In genomic region chr13:60497714-60498400, GRCm38 (mm10) we compare ENCODE assay signal across 9 mouse cellular contexts.
A peak's percentile ranks its signal among the peaks of the same experiment; 100 is the strongest.
DNase-seq lines count a peak whose midpoint lies in the region; ATAC-seq and TF ChIP-seq lines count a peak whose summit lies in the region.
"Had no signal": no experiment of that assay in that cellular context is flagged by ENCODE, and none has a peak within 500 bp of the region (broad histone marks: within the 10 kb centered on the region; RNA-seq: fewer than 3 reads in every experiment).

No protein-coding gene starts in this region.

- H3K9ac ChIP-seq in kidney, embryonic 14.5 days (ENCODE audit: low read depth, low read length) = 0 out of 2 replicates have a peak overlapping the region, but pooled peaks have one; percentile 2
- no peak overlapping the region for H3K9ac ChIP-seq in liver, embryonic 16.5 days (ENCODE audit: low read depth, low read length)

- no peaks in the 10 kb centered on the region for H3K36me3 ChIP-seq in kidney, embryonic 14.5 days (ENCODE audit: control insufficient read depth, insufficient read depth, low read length)
- H3K36me3 ChIP-seq in liver, embryonic 16.5 days (ENCODE audit: control insufficient read depth, insufficient read depth) = no peaks in the 10 kb centered on the region

- no peaks in the 10 kb centered on the region for H3K9me3 ChIP-seq in kidney, embryonic 14.5 days (ENCODE audit: control insufficient read depth, low read length)
- H3K9me3 ChIP-seq in liver, embryonic 16.5 days (replicated peaks; ENCODE audit: control insufficient read depth, low read length) = no peaks in the 10 kb centered on the region

- 25% methylated on average over 18 of the region's 18 CpGs for whole genome bisulfite sequencing in kidney, embryonic 14.5 days
- 50% methylated on average over 18 of the region's 18 CpGs for WGBS in liver, embryonic 16.5 days (ENCODE audit: insufficient replicate concordance)
- WGBS in cerebellum, adult 2 months = 32% methylated on average over 18 of the region's 18 CpGs

- intact Hi-C loops in gastrocnemius, adult 2 months (cut with DNase I) = no loop called here

- no peak for TF ChIP-seq POLR2A in cerebellum, adult 2 months (IDR thresholded peaks at IDR 0.05; ENCODE audit: borderline replicate concordance, insufficient read depth, low read length)

- H3K4me2 ChIP-seq in kidney, embryonic 14.5 days (replicated peaks; ENCODE audit: low read depth, low read length) = no peak overlapping the region; the same call in 1 of the 2 replicates
- H3K4me2 ChIP-seq in liver, embryonic 16.5 days (ENCODE audit: low read depth, low read length) = peak overlapping the region; percentile 41

- peak; percentile 64 for DNase-seq in gastrocnemius, adult 2 months
- no peak for DNase-seq in gastrocnemius, postnatal 25 days
- DNase-seq in embryo, embryonic 10.5 days (ENCODE audit: low spot score) = peak; percentile 83
- DNase-seq in left cerebral cortex, adult 9 months (ENCODE audit: low spot score in 2 of 2) = no peak
- no peak for DNase-seq in cerebellum, adult 2 months
- DNase-seq in lung, postnatal 14 days = no peak
- DNase-seq: lung, postnatal 10 days had no signal

- peak; percentile 75 for ATAC-seq in kidney, embryonic 14.5 days (ENCODE audit: low FRiP score, low TSS enrichment)
- peak; percentile 94 for ATAC-seq in liver, embryonic 16.5 days (ENCODE audit: low read depth)

- H3K4me1 ChIP-seq in kidney, embryonic 14.5 days (ENCODE audit: control insufficient read depth, insufficient read depth, low read length) = peaks cover 7% of the 10 kb centered on the region
- no peaks in the 10 kb centered on the region for H3K4me1 ChIP-seq in liver, embryonic 16.5 days (ENCODE audit: control insufficient read depth, low read depth, low read length)
- no peaks in the 10 kb centered on the region for H3K4me1 ChIP-seq in cerebellum, adult 2 months (ENCODE audit: control insufficient read depth, insufficient read depth, low read length)

- H3K4me3 ChIP-seq in gastrocnemius, adult 2 months = peak overlapping the region; percentile 17
- H3K4me3 ChIP-seq in kidney, embryonic 14.5 days (ENCODE audit: low read length) = no peak overlapping the region
- H3K4me3 ChIP-seq in liver, embryonic 16.5 days (ENCODE audit: low read depth, low read length) = no peak overlapping the region
- no peak overlapping the region for H3K4me3 ChIP-seq in cerebellum, adult 2 months (replicated peaks; ENCODE audit: insufficient read depth, low read depth, low read length)

- H3K27ac ChIP-seq in gastrocnemius, adult 2 months = peak overlapping the region; percentile 68
- H3K27ac ChIP-seq in kidney, embryonic 14.5 days (ENCODE audit: low read depth, low read length) = 0 out of 2 replicates have a peak overlapping the region, but pooled peaks have one; percentile 42
- peak overlapping the region; percentile 25; the same call in 1 of the 2 replicates for H3K27ac ChIP-seq in liver, embryonic 16.5 days (ENCODE audit: low read length)
- H3K27ac ChIP-seq in cerebellum, adult 2 months (ENCODE audit: insufficient read depth, low read length) = no peak overlapping the region

- no peaks in the 10 kb centered on the region for H3K27me3 ChIP-seq in kidney, embryonic 14.5 days (ENCODE audit: control insufficient read depth, insufficient read depth, low read length)
- no peaks in the 10 kb centered on the region for H3K27me3 ChIP-seq in liver, embryonic 16.5 days (ENCODE audit: control insufficient read depth, insufficient read depth, low read depth, low read length)
- H3K27me3 ChIP-seq in cerebellum, adult 2 months (ENCODE audit: control insufficient read depth, insufficient read depth, low read length) = no peaks in the 10 kb centered on the region

- TF ChIP-seq CTCF in gastrocnemius, adult 2 months (IDR thresholded peaks at IDR 0.05) = no peak
- TF ChIP-seq CTCF in cerebellum, adult 2 months (IDR thresholded peaks at IDR 0.05; ENCODE audit: borderline replicate concordance, insufficient read depth, low read depth, low read length) = no peak

Comparison
In these comparisons a context has a peak if more than half of its experiments do, and no peak if none do; other contexts are left out.
1. DNase-seq: peak in gastrocnemius, adult 2 months (single experiment) and embryo, embryonic 10.5 days (single experiment); none in gastrocnemius, postnatal 25 days (single experiment), left cerebral cortex, adult 9 months (0 of 2), cerebellum, adult 2 months (0 of 2) and lung, postnatal 14 days (single experiment).